Mouse (Mus musculus) right cerebral cortex, adult 18-20 months (tissue): Measurements from ENCODE around the gene Fbxo41.
"Not testable (repeated sequence)": the region's sequence is repeated elsewhere in the genome, so short reads cannot be mapped to it uniquely, and the experiment has no call there.

Source experiments
- DNase-seq: peaks from one replicate; pipeline ENCODE4 v3.0.0; 2022; ENCODE audit warnings: mixed read lengths

The Fbxo41 gene

GRCm38 (mm10) chr6:85490252-85490651 is 12.5 kb downstream of the Fbxo41 start:
- no peak for DNase-seq

GRCm38 (mm10) chr6:85489717-85490116 is 13.1 kb downstream of the Fbxo41 start:
- no peak for DNase-seq

GRCm38 (mm10) chr6:85488510-85488909 is 14.3 kb downstream of the Fbxo41 start:
- no peak for DNase-seq

GRCm38 (mm10) chr6:85485738-85486137 is 17.1 kb downstream of the Fbxo41 start:
- DNase-seq, result no peak

GRCm38 (mm10) chr6:85483843-85484721 is 18.7 kb downstream of the Fbxo41 start:
- no peak for DNase-seq

- no peak for DNase-seq
Measured at GRCm38 (mm10) chr6:85480685-85481084, 22.1 kb downstream of the Fbxo41 start.

- no peak for DNase-seq
Measured at GRCm38 (mm10) chr6:85479979-85480378, 22.8 kb downstream of the Fbxo41 start.

- no peak for DNase-seq
Measured at GRCm38 (mm10) chr6:85478416-85478815, 24.4 kb downstream of the Fbxo41 start.

GRCm38 (mm10) chr6:85477366-85477917 is 25.4 kb downstream of the Fbxo41 start:
- DNase-seq, result no peak

- DNase-seq, result no peak
Measured at GRCm38 (mm10) chr6:85475581-85475980, 27.2 kb downstream of the Fbxo41 start.

GRCm38 (mm10) chr6:85472542-85472941 is 30.3 kb downstream of the Fbxo41 start:
- no peak for DNase-seq

GRCm38 (mm10) chr6:85471962-85472361 is 30.8 kb downstream of the Fbxo41 start:
- DNase-seq, result no peak

- DNase-seq, result no peak
Measured at GRCm38 (mm10) chr6:85469660-85470430, 32.9 kb downstream of the Fbxo41 start.

- DNase-seq, result no peak
Measured at GRCm38 (mm10) chr6:85465381-85465780, 37.4 kb downstream of the Fbxo41 start.

- DNase-seq, result no peak
Measured at GRCm38 (mm10) chr6:85459621-85460020, 43.2 kb downstream of the Fbxo41 start.

- no peak for DNase-seq
Measured at GRCm38 (mm10) chr6:85452816-85453215, 50.0 kb downstream of the Fbxo41 start.

GRCm38 (mm10) chr6:85452411-85452665 is 50.5 kb downstream of the Fbxo41 start:
- no peak for DNase-seq

GRCm38 (mm10) chr6:85451664-85452410 is 51.0 kb downstream of the Fbxo41 start, which contains the start of gene Pradc1:
Gene Pradc1, minus strand, starts transcription at chr6:85451970.
- peak; percentile 99 for DNase-seq

GRCm38 (mm10) chr6:85450697-85451663 is 51.8 kb downstream of the Fbxo41 start, which contains the start of gene Cct7:
Gene Cct7, plus strand, starts transcription at chr6:85451514.
- peak; percentile 100 for DNase-seq

- not testable (repeated sequence) for DNase-seq
Measured at GRCm38 (mm10) chr6:85450140-85450539, 52.7 kb downstream of the Fbxo41 start.

GRCm38 (mm10) chr6:85447351-85447750 is 55.4 kb downstream of the Fbxo41 start:
- no peak for DNase-seq

GRCm38 (mm10) chr6:85445286-85445685 is 57.5 kb downstream of the Fbxo41 start:
- DNase-seq, result no peak
